Mouse (Mus musculus): Measurements from ENCODE around the gene Zbtb46.

Zbtb46 gene

DNA sequence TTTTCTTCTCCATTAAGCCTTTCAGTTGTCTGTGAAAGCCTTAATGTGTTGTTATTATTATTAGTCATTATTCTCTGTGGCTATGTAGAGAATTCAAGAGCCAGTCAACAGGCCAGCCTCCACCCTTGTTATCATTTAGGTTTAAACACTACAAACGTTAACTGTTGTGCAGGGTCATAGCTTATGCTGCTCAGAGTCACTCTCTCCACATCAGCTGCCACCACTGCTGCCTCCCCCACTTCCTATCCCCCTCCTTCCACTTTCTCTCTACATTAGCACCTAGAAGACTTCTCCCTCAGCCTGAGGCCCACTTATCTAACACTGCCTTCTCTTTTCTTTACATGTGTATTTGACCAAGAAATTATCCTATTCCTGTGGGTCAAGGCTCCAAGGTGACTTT is 57.7 kb downstream of the Zbtb46 start:
- no peak for DNase-seq (ENCODE audit: low spot score)

DNA sequence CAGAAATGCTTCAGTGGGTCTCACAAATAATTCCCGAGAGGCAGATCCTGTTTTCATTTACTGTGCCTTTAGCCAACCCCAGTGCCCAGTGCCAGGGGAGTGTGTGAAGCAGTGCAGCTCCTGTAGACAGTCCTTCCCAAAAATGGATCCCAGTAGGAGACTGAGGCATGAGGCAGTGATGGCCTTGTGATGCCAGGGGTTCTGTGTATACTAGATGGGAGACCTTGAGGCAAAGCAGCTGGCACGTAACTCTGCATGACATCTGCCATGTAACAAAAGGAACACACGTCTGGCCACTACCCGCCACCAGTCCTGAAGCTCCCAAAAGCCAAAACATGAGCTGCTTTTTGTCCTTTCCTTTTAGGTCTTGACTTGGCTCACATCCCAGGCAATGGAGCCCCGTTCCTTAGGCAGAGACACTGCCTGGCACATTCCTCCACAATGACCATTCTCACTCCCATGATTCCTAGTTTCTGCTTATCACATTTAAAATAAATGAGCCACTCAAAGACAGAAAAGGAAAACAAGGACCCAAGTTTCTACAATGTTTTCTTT is 61.9 kb downstream of the Zbtb46 start:
- no peak for DNase-seq (ENCODE audit: low spot score)

GRCm38 (mm10) chr2:181394086-181394485 is 65.1 kb downstream of the Zbtb46 start:
- DNase-seq (ENCODE audit: low spot score), result no peak

DNA sequence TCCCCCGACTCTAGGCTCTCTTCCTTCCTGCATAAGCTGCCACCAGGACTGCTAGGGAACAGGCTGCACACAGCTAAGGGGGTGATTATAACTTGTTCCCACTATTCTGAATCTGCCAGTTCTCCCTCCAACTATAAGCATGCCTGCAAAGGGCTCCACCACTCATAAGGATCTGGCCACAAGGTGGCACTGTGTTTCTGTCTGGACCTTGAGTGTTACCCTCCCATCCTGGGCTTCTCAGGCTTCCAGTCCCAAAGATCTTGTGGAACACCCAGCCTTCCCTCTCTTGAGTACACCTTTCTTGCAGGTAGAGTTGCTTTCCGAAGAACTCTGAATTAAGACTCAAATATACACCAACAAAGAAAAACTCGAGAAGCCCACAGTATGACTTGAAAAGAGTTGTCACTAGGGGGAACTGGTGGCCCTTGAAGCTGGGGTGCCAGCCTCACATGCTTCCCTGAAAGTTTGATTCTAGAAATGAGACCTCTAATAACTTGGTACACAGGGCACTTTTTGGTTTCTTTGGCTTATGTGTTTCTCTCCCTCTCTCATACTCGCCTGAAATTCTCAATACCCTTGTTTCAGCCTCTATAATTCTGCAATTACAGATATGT is 66.5 kb downstream of the Zbtb46 start:
- peak; percentile 70 for DNase-seq (ENCODE audit: low spot score)

- DNase-seq (ENCODE audit: low spot score), result no peak
Measured at GRCm38 (mm10) chr2:181391541-181391940, 67.7 kb downstream of the Zbtb46 start.

- DNase-seq (ENCODE audit: low spot score), result no peak
Measured at GRCm38 (mm10) chr2:181391022-181391421, 68.2 kb downstream of the Zbtb46 start.

- no peak for DNase-seq (ENCODE audit: low spot score)
Measured at GRCm38 (mm10) chr2:181390136-181390870, 68.9 kb downstream of the Zbtb46 start.

DNA sequence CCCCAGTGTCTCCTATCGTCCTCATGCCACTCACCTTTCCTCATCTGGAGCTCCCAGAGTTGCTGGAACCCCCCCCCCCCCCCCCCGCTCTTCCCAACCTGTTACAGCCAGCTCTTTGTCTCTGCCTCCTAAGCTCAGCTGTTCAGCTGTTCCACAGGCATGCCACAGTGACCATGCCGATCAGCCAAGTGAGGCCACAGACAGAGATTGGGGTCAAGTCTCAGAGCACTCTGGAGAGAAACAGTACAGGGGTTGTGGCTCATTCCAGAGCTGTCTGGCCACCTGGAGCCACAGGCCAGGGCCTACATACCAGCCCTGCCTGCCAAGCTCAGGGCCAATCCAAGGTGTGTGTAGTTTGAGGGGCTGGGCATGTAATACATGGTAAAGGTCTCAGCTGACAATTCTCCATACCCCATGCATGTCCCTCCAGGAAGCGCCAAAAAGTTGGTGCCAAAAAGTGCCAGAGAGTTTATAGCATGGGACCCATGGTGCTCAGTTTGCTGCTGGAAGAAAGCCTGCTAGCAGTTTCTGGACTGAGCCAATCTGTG is 72.5 kb downstream of the Zbtb46 start:
- no peak for DNase-seq (ENCODE audit: low spot score)

DNA sequence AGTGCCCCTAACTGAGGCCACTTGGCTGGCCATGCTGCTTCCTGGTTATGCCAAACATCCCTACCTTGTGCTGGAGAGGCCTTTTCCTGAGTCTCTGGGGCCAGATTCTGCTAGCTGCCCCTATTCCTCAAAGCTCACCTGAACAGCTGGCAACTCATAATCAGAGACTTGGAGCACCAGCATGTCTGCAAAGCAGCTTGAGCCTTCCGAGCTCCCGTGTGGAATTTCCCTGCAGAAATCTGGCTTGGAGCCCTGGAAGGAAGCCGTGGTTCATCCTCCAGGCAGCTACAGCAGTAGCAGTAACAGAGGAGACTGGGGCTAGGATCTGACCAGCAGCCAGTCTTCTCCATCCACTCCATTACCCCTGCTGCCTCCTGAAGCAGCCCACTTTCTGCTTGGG is 73.3 kb downstream of the Zbtb46 start:
- DNase-seq (ENCODE audit: low spot score), result no peak

GRCm38 (mm10) chr2:181384919-181385391 is 74.3 kb downstream of the Zbtb46 start:
- no peak for DNase-seq (ENCODE audit: low spot score)

- DNase-seq (ENCODE audit: low spot score), result no peak
Measured at GRCm38 (mm10) chr2:181384463-181384862, 74.8 kb downstream of the Zbtb46 start.

DNA sequence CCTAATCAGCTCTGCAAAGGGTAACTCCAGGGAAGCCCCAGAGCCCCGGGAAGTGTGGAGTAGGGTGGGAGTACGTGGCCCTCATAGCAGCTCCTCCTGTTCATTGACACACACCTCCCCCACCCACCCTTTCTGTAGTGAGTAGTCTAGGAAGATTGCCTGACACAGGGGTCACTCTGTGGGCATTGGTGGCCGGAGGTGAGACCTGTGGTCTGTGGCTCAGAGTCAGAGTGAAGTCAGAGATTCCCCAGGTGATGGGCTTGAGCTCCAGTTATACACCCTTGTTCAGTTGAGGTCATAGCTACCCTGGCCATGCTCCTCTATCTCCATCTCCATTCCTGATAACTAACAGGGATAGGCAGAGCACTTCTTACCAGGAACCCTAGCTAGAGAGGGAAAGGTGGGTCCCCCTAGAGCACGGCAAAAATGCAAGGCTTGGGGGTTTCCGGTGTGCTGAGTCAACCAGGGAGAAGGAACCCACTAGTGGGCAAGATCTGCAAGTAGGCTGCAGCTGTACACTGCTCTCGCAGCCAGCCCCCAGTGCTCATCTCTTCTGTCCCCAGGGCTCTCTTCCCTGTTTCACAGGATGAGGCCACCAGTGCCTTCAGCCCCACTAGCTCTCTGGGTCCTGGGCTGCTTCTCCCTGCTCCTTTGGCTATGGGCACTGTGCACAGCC is 77.5 kb downstream of the Zbtb46 start:
- DNase-seq (ENCODE audit: low spot score), result no peak

GRCm38 (mm10) chr2:181381107-181381506 is 78.1 kb downstream of the Zbtb46 start:
- no peak for DNase-seq (ENCODE audit: low spot score)

- DNase-seq (ENCODE audit: low spot score), result no peak
Measured at GRCm38 (mm10) chr2:181380251-181380650, 79.0 kb downstream of the Zbtb46 start.

DNA sequence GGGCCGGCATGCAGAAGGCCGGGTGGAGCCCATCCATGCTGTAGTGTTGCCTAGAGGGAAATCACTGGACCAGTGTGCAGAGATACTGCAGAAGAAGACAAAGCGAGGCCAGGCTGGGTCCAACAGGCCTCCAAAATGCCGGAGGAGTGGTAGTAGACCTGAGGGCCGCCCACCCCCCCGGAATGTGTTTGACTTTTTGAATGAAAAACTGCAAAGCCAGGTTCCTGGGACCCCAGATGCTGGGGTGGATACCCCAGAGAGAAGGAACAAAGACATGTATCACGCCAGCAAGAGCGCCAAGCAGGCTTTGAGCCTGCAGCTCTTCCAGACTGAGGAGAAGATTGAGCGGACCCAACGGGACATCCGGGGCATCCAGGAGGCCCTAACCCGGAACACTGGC is 79.4 kb downstream of the Zbtb46 start, which contains the start of gene Lime1:
Gene Lime1 (plus strand): TSS at position 301 of the 400 bp plus-strand sequence.
- DNase-seq (ENCODE audit: low spot score), result no peak

- no peak for DNase-seq (ENCODE audit: low spot score)
Measured at GRCm38 (mm10) chr2:181378701-181379100, 80.5 kb downstream of the Zbtb46 start.

DNA sequence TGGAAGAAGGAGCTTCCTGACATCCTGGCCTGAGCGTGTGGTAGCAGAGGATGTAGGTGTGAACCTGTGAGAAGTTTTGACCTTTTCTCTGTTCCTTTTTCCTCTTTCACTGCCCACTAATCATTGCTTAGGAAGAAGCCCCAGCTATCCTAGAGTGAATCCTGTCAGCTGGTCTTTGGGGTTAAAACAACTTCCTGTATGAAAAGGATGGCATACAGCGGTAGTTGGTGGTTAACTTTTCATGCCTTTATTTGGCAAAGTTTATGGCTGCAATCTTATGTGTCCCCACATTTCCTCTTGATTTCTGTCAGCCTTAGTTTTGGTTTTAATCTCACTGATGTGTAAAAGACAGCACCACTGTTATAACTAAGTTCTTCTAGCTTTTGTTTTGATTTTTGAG is 82.0 kb downstream of the Zbtb46 start:
- no peak for DNase-seq (ENCODE audit: low spot score)

DNA sequence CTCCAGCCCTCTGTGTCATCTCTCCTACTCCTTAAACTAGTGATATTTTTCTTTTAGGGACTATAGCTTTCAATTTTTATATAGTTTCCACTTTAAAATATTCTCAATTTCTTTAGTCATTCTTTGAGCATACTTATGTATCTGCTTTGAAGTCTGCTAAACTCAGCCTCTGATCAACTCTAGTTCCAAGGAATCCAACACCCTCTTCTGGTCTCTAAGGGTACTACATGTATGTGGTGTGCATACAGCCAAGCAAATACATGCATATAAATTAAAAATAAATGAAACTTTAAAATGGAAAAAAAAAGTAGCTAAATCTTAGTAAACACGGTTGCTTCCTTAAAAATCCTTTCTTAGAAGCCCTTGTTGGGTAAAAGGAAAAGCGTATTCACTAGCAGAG is 83.4 kb downstream of the Zbtb46 start:
- DNase-seq (ENCODE audit: low spot score), result no peak

DNA sequence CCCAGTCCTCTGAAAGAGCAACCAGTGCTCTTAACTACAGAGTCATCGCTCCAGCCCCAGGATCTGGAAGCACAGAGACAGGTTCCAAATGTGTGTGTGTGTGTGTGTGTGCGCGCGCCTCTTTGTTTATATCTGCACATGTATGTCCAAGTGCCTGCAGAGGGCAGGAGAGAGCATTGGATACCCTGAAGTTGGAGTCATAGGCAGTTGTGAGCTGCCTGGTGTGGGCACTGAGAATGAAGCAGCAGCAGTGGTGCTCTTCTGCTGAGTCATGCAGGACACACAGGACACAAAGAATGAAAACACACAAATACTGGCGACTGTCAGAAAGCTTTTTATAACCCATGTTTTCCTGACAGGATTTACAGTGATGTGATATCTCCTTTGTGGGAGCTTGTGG is 89.2 kb downstream of the Zbtb46 start:
- DNase-seq (ENCODE audit: low spot score), result no peak

GRCm38 (mm10) chr2:181365655-181366075 is 93.6 kb downstream of the Zbtb46 start:
- no peak for DNase-seq (ENCODE audit: low spot score)

DNA sequence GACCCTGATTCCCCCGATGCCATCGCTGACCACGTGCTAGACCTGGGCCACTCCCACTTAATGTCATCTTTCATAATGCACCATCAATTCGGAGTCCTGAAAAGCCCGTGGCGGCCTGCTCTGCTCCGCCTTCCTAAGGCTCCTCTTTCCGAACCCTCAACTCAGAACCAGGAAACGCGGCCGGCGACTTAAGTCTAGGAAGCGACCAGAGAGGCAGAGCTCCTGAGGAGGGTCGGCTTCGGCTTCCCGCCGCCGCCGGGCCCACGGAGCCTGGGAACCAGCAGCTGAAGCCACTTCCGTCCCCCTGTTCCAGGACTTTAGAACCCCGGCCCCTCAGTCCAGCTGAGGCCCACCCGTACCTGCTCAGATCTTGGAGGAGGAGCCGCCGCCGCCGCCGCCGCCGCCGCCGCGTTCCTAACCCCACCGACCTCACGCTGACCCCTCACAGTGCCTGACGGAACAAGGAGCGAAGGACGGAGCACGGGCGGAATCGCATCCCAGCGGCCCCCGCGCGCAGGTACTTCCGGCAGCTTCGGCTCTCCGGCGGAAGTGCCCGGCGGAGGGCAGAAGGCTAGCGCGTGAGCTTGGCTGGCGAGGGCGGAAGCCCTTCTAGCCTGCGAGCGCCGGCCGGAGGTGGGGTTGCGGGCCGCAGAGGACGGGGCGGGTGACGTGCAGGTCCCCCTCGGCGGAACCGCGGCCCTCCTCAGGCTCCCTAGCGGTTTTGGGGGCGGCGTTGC is 94.2 kb downstream of the Zbtb46 start, which contains the start of the genes Zgpat and Arfrp1:
Gene Zgpat (plus strand): TSS at position 69 of the 737 bp plus-strand sequence.
Gene Arfrp1 (minus strand): TSS at position 545 of the 737 bp plus-strand sequence.
- peak; percentile 73 for DNase-seq (ENCODE audit: low spot score)

- DNase-seq (ENCODE audit: low spot score), result no peak
Measured at GRCm38 (mm10) chr2:181364487-181364859, 94.8 kb downstream of the Zbtb46 start.

Data from left cerebral cortex, adult 11 months (tissue).